In genomic region chr6:114906209-114906608, GRCm38 (mm10) we compare ENCODE assay signal across 24 mouse cellular contexts.
"Had no signal": no experiment of that assay in that cellular context is flagged by ENCODE, and none has a peak within 500 bp of the region (broad histone marks: within the 10 kb centered on the region; RNA-seq: fewer than 3 reads in every experiment).

No protein-coding gene starts in this region.

- H3K9me3 ChIP-seq: heart, embryonic 10.5 days; heart, embryonic 12.5 days; hindbrain, embryonic 10.5 days; hindbrain, embryonic 12.5 days; kidney, embryonic 15.5 days; limb, embryonic 13.5 days; limb, embryonic 15.5 days had no signal

- ATAC-seq: hindbrain, embryonic 16.5 days; intestine, embryonic 16.5 days had no signal

- DNase-seq: gastrocnemius, adult 2 months; gastrocnemius, postnatal 10 days; gastrocnemius, postnatal 25 days; heart, adult 18-20 months; heart, postnatal 10 days; heart, postnatal 4 days; kidney, adult 11 months; kidney, adult 2 months; kidney, adult 9 months; kidney, postnatal 14 days; kidney, postnatal 36 days; layer of hippocampus, postnatal 36 days; left cerebral cortex, postnatal 4 days had no signal

- H3K4me3 ChIP-seq: gastrocnemius, adult 2 months; heart, embryonic 10.5 days; heart, embryonic 12.5 days; hindbrain, embryonic 10.5 days; hindbrain, embryonic 12.5 days; kidney, embryonic 15.5 days; limb, embryonic 13.5 days; limb, embryonic 15.5 days had no signal

- H3K9ac ChIP-seq: heart, embryonic 12.5 days; hindbrain, embryonic 12.5 days; hindbrain, embryonic 14.5 days; kidney, embryonic 15.5 days; limb, embryonic 13.5 days; limb, embryonic 15.5 days had no signal

- H3K4me2 ChIP-seq: heart, embryonic 12.5 days; hindbrain, embryonic 12.5 days; hindbrain, embryonic 14.5 days; kidney, embryonic 15.5 days; limb, embryonic 13.5 days; limb, embryonic 15.5 days had no signal

- H3K36me3 ChIP-seq: limb, embryonic 15.5 days had no signal

- H3K27me3 ChIP-seq: heart, embryonic 12.5 days; hindbrain, embryonic 12.5 days; kidney, embryonic 15.5 days; limb, embryonic 13.5 days; limb, embryonic 15.5 days had no signal

- H3K27ac ChIP-seq: gastrocnemius, adult 2 months; heart, embryonic 10.5 days; hindbrain, embryonic 10.5 days; hindbrain, embryonic 12.5 days; hindbrain, embryonic 14.5 days; kidney, embryonic 15.5 days; kidney, postnatal 0 days; limb, embryonic 13.5 days; limb, embryonic 15.5 days had no signal
